Mouse (Mus musculus): ENCODE measurements at regions not wholly inside any gene's neighbourhood (a gene's known extent, or its start where the extent isn't known, plus 50 kb on each side); places are given as distances from the start of the nearest gene placed in this dataset.

- DNase-seq = no peak
Measured at GRCm38 (mm10) chr15:28081147-28081546, 55.5 kb upstream of the Trio start.

DNA sequence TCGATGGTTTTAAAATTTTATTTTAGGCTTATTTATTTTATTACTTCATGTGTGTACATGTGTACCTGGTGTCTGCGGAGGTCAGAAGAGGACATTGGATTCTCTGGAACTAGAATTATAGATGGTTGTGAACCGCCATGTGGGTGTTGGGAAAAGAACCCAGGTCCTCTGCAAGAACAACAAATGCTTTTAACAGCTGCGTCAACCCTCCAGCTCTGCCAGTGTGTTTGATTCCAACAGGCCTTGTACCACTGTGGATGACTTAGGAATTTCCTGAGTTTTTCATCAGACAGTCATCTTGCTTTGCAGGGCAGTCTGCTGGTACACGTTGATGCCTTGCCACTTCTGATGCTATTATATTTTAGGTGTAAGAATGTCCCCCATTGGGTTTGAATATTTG lies 56.8 kb upstream of the Trio start:
- no peak for DNase-seq

- peak; percentile 12 for DNase-seq
Measured at GRCm38 (mm10) chr15:28105956-28106355, 80.3 kb upstream of the Trio start.

DNA sequence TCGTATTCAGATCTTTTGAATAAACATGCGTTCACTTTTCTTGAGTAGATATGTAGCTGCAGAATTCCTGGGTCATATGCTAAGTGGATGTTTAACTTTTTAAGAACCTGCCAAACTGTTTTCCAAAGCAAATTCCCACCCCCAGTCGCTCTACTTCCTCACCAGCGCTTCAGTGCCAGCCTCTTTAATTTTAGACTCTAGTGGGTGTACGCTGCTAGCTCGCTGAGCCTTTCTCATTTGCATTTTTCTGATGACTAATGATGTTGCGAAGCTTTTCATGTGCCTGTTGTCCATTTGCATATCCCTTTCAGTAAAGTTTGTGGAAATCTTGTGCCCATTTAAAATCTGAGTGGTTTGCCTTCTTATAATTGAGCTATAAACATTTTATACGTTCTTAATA lies 84.3 kb upstream of the Trio start:
- peak; percentile 38 for DNase-seq

- DNase-seq = peak; percentile 19
Measured at GRCm38 (mm10) chr15:28113491-28113890, 87.8 kb upstream of the Trio start.

DNA sequence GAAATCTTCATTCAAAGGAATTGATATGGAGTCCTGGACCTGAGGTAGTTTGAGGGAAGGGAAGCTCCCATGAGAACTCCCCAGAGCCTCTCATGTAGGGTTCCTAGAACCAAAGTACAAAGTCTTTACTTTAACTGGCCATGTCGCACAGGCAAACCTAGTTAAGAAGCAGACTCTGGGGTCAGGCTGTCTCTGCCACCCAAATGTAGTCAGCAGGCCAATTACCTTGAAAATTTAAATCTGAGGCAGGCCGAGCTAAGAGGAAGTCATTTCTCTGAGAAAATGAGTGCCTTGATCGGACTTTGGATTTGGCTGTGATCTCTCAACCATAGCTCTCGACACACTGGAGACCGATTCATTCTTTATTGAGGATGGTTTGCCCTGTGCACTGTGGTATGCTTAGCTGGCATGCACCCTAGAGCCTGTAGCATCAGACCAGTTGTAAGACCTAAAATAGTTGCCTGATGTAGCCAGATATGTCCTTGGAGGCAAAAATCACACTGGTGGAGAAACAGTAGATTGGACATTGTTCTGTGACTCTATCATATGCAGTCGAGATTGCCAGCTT lies 88.6 kb upstream of the Trio start:
- peak; percentile 60 for DNase-seq

- no peak for DNase-seq
Measured at GRCm38 (mm10) chr15:28126846-28127245, 76.7 kb upstream of the Dnah5 start.

DNA sequence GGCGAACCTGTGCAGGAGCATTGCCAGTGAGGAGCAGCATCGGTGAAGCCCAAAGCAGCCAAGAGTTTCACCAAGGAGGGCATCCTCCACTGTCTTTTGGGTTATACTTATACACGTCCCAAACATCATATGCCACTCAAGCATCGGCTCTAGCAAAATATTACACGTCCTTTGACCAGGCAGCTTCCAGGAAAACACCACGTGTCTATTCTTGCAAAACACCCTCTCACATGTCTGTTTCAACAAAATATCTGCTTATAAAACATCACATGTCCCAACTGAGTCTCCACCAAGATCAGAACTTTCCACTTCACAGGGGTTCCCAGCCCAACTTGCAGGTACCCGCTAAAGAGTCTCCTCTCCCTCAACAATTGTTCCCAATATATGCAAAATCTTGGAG lies 74.0 kb upstream of the Dnah5 start:
- DNase-seq = no peak

- DNase-seq = no peak
Measured at GRCm38 (mm10) chr15:28131546-28131945, 72.0 kb upstream of the Dnah5 start.

GRCm38 (mm10) chr15:28133171-28133810 lies 70.3 kb upstream of the Dnah5 start:
- DNase-seq = no peak

DNA sequence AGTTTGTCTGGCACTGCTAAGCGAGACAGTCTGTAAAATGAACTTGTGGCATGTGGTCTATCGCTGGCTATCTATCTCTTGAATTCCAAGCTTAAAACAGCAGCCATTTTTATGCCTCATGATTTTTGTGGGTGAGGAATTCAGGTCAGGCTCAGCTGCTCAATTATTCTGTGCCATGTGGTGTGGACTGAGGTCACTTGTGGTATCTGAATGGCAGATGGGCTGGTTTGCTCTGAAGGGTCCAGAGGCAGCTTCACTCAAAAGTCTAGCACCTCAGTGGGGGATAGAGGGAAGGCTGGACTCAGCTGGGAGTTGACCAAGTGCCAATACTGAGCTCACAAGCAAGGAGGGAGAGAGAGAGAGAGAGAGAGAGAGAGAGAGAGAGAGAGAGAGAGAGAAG lies 69.3 kb upstream of the Dnah5 start:
- no peak for DNase-seq

GRCm38 (mm10) chr15:28138806-28139205 lies 64.7 kb upstream of the Dnah5 start:
- DNase-seq = no peak

DNA sequence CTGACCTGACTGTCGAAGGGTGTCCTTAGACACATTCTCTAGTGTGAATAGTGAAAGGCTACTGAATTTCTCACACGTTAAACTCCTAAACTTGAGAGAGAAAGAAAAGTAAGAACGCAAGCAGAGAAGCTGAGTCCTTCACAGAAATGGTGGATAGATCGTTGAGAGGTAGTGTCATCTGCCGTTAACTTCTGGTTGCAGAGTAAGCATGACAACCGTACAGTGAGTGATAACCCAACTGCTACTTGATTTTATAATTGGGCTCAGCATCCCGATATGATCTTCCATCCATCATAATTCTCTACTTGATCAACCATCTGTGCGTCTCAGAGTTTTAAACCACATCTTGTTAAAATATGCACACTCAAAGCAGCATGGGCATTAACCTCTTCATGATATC lies 63.3 kb upstream of the Dnah5 start:
- DNase-seq = no peak

- no peak for DNase-seq
Measured at GRCm38 (mm10) chr15:28141345-28141744, 62.2 kb upstream of the Dnah5 start.

- DNase-seq = no peak
Measured at GRCm38 (mm10) chr15:28144217-28144616, 59.3 kb upstream of the Dnah5 start.

DNA sequence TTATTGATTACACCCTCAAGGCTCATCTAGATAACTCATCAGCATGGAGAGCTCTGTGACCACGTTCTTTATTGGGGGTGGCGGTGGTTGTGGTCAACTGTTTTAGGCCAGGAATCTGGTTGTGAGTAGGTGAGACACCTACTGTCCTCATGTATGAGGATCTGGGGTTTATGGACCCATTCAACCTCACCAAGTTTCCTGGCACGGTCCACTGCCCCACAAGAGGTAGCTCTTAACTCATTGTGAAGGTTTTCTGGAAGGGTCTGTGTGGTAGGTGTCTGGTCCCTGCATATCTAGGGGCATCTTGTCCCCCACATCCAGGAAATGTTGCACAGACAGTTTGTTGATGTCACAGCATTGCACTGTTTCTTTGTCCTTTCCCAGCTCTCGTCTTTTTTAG lies 58.7 kb upstream of the Dnah5 start:
- no peak for DNase-seq

GRCm38 (mm10) chr15:28151678-28152077 lies 51.9 kb upstream of the Dnah5 start:
- DNase-seq = no peak
